Mouse (Mus musculus) spleen, adult 2 months (tissue): ENCODE results near the gene Sp4.

Experiments
- CTCF ChIP-seq: fragments of 200-500 bp; IDR thresholded peaks from 2 replicates; pipeline ENCODE4 v1.5.1; 2011; ENCODE audit warnings: mild to moderate bottlenecking, inconsistent platforms; ENCODE audit not compliant: insufficient read depth, insufficient read length, insufficient replicate concordance; ENCODE audit errors: extremely low read depth
- POLR2A ChIP-seq: fragments of 200-500 bp; IDR thresholded peaks from 2 replicates; pipeline ENCODE4 v1.6.1; 2011; ENCODE audit warnings: low read depth, low read length, inconsistent platforms

DNA sequence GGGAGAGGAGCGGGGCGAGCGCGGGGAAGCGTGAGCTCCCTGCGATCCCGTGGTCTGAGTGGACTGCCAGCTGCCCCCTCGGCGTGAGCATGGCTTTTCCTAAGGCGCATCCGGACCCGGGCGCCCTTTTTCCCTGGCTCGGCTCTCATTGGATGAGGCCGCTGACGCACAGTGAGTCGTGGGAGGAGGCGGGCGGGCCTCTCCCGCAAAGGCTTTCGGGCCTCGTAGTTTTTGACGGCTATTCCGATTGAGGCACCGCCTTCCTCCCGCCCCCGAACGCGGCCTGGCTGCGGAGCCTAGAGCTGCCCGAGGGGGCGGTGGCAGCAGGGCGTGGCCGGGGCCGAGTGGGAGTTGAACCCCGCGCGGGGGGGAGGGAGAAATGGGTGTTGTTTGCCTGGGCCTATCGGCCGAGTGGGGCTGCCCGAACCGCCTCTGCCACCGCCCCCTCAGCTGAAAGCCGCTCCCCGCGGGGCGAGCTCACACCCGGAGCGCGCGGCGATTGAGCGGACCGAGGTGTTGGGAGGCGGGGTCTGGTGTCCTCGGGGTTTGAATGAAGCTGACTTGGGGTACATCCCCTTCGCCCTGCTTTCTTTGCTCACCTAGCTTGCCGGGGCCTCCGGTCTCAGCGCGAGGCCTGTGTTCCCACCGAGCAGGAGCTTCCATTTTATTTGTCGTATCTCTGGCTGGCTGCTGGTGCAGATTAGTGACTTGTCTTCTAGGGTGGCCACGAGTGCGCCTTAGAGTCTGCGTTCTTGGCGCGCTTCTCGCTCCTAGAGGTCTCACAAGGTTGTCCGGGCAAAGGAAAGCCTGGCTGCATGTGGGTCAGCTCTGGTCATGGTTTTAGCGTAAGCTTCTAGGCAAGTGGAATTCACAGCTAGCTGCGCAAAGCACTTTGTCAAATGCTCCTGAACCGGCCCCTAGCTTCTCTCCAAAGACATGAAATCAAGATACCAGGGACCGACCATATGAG, 911 bp upstream of the Sp4 start:
- TF ChIP-seq CTCF: no peak
- no peak; the same call in 1 of the 2 replicates for TF ChIP-seq POLR2A
